Mouse (Mus musculus): ENCODE measurements around the gene Maml3. TPM values are rescaled to one million over a fixed set of nuclear protein-coding genes. Genes with fewer than 3 reads are reported as not detected.

The Maml3 gene
- total RNA-seq, 1 experiment = 1.2 TPM

DNA sequence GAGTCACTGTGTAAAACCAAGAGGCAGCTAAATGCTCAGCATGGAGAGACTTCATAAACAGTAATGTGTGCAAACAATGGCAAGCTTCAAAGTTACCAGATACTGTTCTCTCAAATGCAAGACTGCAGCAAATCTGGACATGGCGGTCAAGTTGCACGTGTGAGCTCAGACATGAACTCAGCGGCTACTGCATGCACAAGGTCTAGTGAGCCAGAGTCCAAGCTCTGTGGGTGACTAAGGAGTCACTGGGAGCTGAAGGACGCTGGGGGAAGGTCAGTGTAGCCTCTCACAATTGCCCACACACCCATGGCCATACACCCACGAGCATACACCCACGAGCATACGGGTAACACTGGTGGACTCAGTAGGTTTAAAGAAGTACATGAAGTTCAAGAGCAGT is 130.3 kb downstream of the Maml3 start:
- peaks cover 0 to 2% of the 10 kb centered on the region in 2 experiments; a peak in 2 of 4 replicates for H3K4me1 ChIP-seq (ENCODE audit: control insufficient read depth in 2 of 2, insufficient read depth in 2 of 2, low read length in 2 of 2, poor library complexity in 1 of 2)
- H3K4me3 ChIP-seq (ENCODE audit: insufficient read depth in 1 of 2, low read depth in 1 of 2, low read length in 2 of 2, poor library complexity in 1 of 2, severe bottlenecking in 1 of 2) = no peak overlapping the region
- in situ Hi-C loops (cut with MboI; ENCODE audit: low sequenced_read_pairs in 2 of 2, unreplicated experiment in 2 of 2) = no loop called here

GRCm38 (mm10) chr3:51974153-51974552 is 130.7 kb downstream of the Maml3 start:
- Histone ChIP-seq H3K36me3 (ENCODE audit: control insufficient read depth, insufficient read depth, low read length, poor library complexity, severe bottlenecking) (no peaks in the 10 kb centered on the region), H3K9me3 (ENCODE audit: control insufficient read depth, insufficient read depth, low read depth, low read length) (no peaks in the 10 kb centered on the region), H3K4me3 (ENCODE audit: insufficient read depth in 1 of 2, low read depth in 1 of 2, low read length in 2 of 2, poor library complexity in 1 of 2, severe bottlenecking in 1 of 2) (no peak overlapping the region), H3K4me1 (ENCODE audit: control insufficient read depth in 2 of 2, insufficient read depth in 2 of 2, low read length in 2 of 2, poor library complexity in 1 of 2) (peaks cover 0 to 2% of the 10 kb centered on the region in 2 experiments; a peak in 2 of 4 replicates), H3K9ac (ENCODE audit: insufficient read depth, low read depth, low read length, poor library complexity, severe bottlenecking) (no peak overlapping the region), H3K27ac (ENCODE audit: insufficient read depth, low read depth, low read length, poor library complexity, severe bottlenecking) (no peak overlapping the region)
- in situ Hi-C loops (cut with MboI; ENCODE audit: low sequenced_read_pairs in 2 of 2, unreplicated experiment in 2 of 2) = no loop called here
- DNase-seq (ENCODE audit: low read depth, low spot score) = no peak
- no peak for TF ChIP-seq ZNF384 (IDR thresholded peaks at IDR 0.05; ENCODE audit: low read depth, low read length)
- no peak for TF ChIP-seq CHD2 (IDR thresholded peaks at IDR 0.05; ENCODE audit: low read depth, low read length)
- TF ChIP-seq HCFC1 (IDR thresholded peaks at IDR 0.05; ENCODE audit: borderline replicate concordance, insufficient read depth, low read length) = no peak
- TF ChIP-seq ZC3H11A (IDR thresholded peaks at IDR 0.05; ENCODE audit: borderline replicate concordance, low read depth, low read length) = no peak
- no peak for TF ChIP-seq MAFK (IDR thresholded peaks at IDR 0.05; ENCODE audit: insufficient read depth, low read depth, low read length)

More for the DNA sequence above, 130.3 kb downstream of the Maml3 start:
- Histone ChIP-seq H3K9me3 (ENCODE audit: control insufficient read depth, insufficient read depth, low read depth, low read length) (no peaks in the 10 kb centered on the region), H3K27ac (ENCODE audit: insufficient read depth, low read depth, low read length, poor library complexity, severe bottlenecking) (no peak overlapping the region), H3K36me3 (ENCODE audit: control insufficient read depth, insufficient read depth, low read length, poor library complexity, severe bottlenecking) (no peaks in the 10 kb centered on the region), H3K9ac (ENCODE audit: insufficient read depth, low read depth, low read length, poor library complexity, severe bottlenecking) (no peak overlapping the region)
- no peak for TF ChIP-seq ZC3H11A (IDR thresholded peaks at IDR 0.05; ENCODE audit: borderline replicate concordance, low read depth, low read length)
- no peak for TF ChIP-seq CHD2 (IDR thresholded peaks at IDR 0.05; ENCODE audit: low read depth, low read length)
- TF ChIP-seq ZNF384 (IDR thresholded peaks at IDR 0.05; ENCODE audit: low read depth, low read length) = no peak
- TF ChIP-seq MAFK (IDR thresholded peaks at IDR 0.05; ENCODE audit: insufficient read depth, low read depth, low read length) = no peak
- TF ChIP-seq HCFC1 (IDR thresholded peaks at IDR 0.05; ENCODE audit: borderline replicate concordance, insufficient read depth, low read length) = no peak
- no peak for DNase-seq (ENCODE audit: low read depth, low spot score)

- H3K4me3 ChIP-seq (ENCODE audit: insufficient read depth in 1 of 2, low read depth in 1 of 2, low read length in 2 of 2, poor library complexity in 1 of 2, severe bottlenecking in 1 of 2) = no peak overlapping the region
- no peaks in the 10 kb centered on the region for H3K9me3 ChIP-seq (ENCODE audit: control insufficient read depth, insufficient read depth, low read depth, low read length)
- H3K9ac ChIP-seq (ENCODE audit: insufficient read depth, low read depth, low read length, poor library complexity, severe bottlenecking) = no peak overlapping the region
- H3K4me1 ChIP-seq (ENCODE audit: control insufficient read depth in 2 of 2, insufficient read depth in 2 of 2, low read length in 2 of 2, poor library complexity in 1 of 2) = peaks cover 0 to 2% of the 10 kb centered on the region in 2 experiments; a peak in 2 of 4 replicates
- no peak for TF ChIP-seq ZNF384 (IDR thresholded peaks at IDR 0.05; ENCODE audit: low read depth, low read length)
- no peak for TF ChIP-seq MAFK (IDR thresholded peaks at IDR 0.05; ENCODE audit: insufficient read depth, low read depth, low read length)
- no peak for TF ChIP-seq HCFC1 (IDR thresholded peaks at IDR 0.05; ENCODE audit: borderline replicate concordance, insufficient read depth, low read length)
- no peak for TF ChIP-seq CHD2 (IDR thresholded peaks at IDR 0.05; ENCODE audit: low read depth, low read length)
- no peak for TF ChIP-seq ZC3H11A (IDR thresholded peaks at IDR 0.05; ENCODE audit: borderline replicate concordance, low read depth, low read length)
- H3K36me3 ChIP-seq (ENCODE audit: control insufficient read depth, insufficient read depth, low read length, poor library complexity, severe bottlenecking) = no peaks in the 10 kb centered on the region
- DNase-seq (ENCODE audit: low read depth, low spot score) = no peak
- in situ Hi-C loops (cut with MboI; ENCODE audit: low sequenced_read_pairs in 2 of 2, unreplicated experiment in 2 of 2) = no loop called here
- H3K27ac ChIP-seq (ENCODE audit: insufficient read depth, low read depth, low read length, poor library complexity, severe bottlenecking) = no peak overlapping the region
Measured at GRCm38 (mm10) chr3:51972576-51972975, 132.3 kb downstream of the Maml3 start.

- in situ Hi-C loops (cut with MboI; ENCODE audit: low sequenced_read_pairs in 2 of 2, unreplicated experiment in 2 of 2) = no loop called here
Measured at GRCm38 (mm10) chr3:51970489-51970888, 134.4 kb downstream of the Maml3 start.

More at GRCm38 (mm10) chr3:51970489-51970888, 134.4 kb downstream of the Maml3 start:
- Histone ChIP-seq H3K9ac (ENCODE audit: insufficient read depth, low read depth, low read length, poor library complexity, severe bottlenecking) (no peak overlapping the region), H3K27ac (ENCODE audit: insufficient read depth, low read depth, low read length, poor library complexity, severe bottlenecking) (no peak overlapping the region), H3K36me3 (ENCODE audit: control insufficient read depth, insufficient read depth, low read length, poor library complexity, severe bottlenecking) (no peaks in the 10 kb centered on the region), H3K4me3 (ENCODE audit: insufficient read depth in 1 of 2, low read depth in 1 of 2, low read length in 2 of 2, poor library complexity in 1 of 2, severe bottlenecking in 1 of 2) (no peak overlapping the region), H3K9me3 (ENCODE audit: control insufficient read depth, insufficient read depth, low read depth, low read length) (no peaks in the 10 kb centered on the region), H3K4me1 (ENCODE audit: control insufficient read depth in 2 of 2, insufficient read depth in 2 of 2, low read length in 2 of 2, poor library complexity in 1 of 2) (peaks cover 0 to 2% of the 10 kb centered on the region in 2 experiments; a peak in 2 of 4 replicates)
- no peak for DNase-seq (ENCODE audit: low read depth, low spot score)
- no peak for TF ChIP-seq ZNF384 (IDR thresholded peaks at IDR 0.05; ENCODE audit: low read depth, low read length)
- TF ChIP-seq HCFC1 (IDR thresholded peaks at IDR 0.05; ENCODE audit: borderline replicate concordance, insufficient read depth, low read length) = no peak
- no peak for TF ChIP-seq ZC3H11A (IDR thresholded peaks at IDR 0.05; ENCODE audit: borderline replicate concordance, low read depth, low read length)
- TF ChIP-seq MAFK (IDR thresholded peaks at IDR 0.05; ENCODE audit: insufficient read depth, low read depth, low read length) = no peak
- TF ChIP-seq CHD2 (IDR thresholded peaks at IDR 0.05; ENCODE audit: low read depth, low read length) = no peak

Data from ES-E14 (cell line).